Mouse (Mus musculus) stomach, postnatal 0 days (tissue): ENCODE data around the gene Akt3.

Source experiments
- CTCF ChIP-seq: IDR thresholded peaks from 2 replicates; pipeline ENCODE4 v1.5.1; 2016; ENCODE audit warnings: antibody characterized with exemption, low read depth, mild to moderate bottlenecking, moderate library complexity
- EP300 ChIP-seq: optimal IDR thresholded peaks from 2 replicates; pipeline ENCODE3; 2016; ENCODE audit warnings: antibody characterized with exemption

DNA sequence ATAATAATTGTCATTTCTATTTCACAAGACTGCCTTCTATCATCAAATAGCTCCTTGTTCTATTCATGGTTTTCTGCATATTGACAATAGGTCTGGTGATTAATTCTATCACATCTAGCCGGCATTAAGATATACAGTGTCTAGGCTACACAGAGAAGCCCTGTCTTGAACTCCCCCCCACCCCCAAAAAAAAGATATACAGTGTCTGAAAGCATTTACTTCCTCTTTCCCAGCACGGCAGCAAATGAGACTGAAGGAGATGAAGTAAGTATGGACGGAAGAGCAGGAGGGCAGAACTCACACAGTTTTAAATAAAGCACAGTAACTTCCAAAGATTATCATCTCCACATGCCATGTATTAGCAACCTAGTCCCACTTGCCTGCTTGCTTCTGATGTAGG lies 168.5 kb downstream of the Akt3 start:
- no peak for TF ChIP-seq CTCF
- no peak for TF ChIP-seq EP300
